Mouse (Mus musculus): ENCODE data around the gene Vmn2r61. TPM values are rescaled to one million over a fixed set of nuclear protein-coding genes. Genes with fewer than 3 reads are reported as not detected.

Gene Vmn2r61
- polyA plus RNA-seq (2012; rRNA removed; ENCODE audit: low replicate concordance) = not detected in 2 replicates

GRCm38 (mm10) chr7:42259753-42260152 lies at the start of gene Vmn2r61:
Gene Vmn2r61, plus strand, starts transcription at chr7:42260053.

Other genes with a start within 250 kb of the Vmn2r61 start
- gene Vmn2r59, start 201.0 kb upstream of the Vmn2r61 start, polyA plus RNA-seq (2012; rRNA removed; ENCODE audit: low replicate concordance) = not detected in 2 replicates
- gene Vmn2r60, start 152.3 kb upstream of the Vmn2r61 start, polyA plus RNA-seq (2012; rRNA removed; ENCODE audit: low replicate concordance) = 0.01 TPM in 1 of 2 replicates, not detected in the other
- not detected in 2 replicates for gene 4933421I07Rik, start 188.1 kb downstream of the Vmn2r61 start, polyA plus RNA-seq (2012; rRNA removed; ENCODE audit: low replicate concordance)
- gene Zfp141, start 245.7 kb downstream of the Vmn2r61 start, polyA plus RNA-seq (2012; rRNA removed; ENCODE audit: low replicate concordance) = 5.1 and 10.8 TPM in 2 replicates

All from subcutaneous adipose tissue, adult 2 months (tissue).